Mouse (Mus musculus) liver, adult 2 months (tissue): ENCODE measurements at regions not wholly inside any gene's neighbourhood (a gene's known extent, or its start where the extent isn't known, plus 50 kb on each side); places are given as distances from the start of the nearest gene placed in this dataset.

Source experiments
- DNase-seq: peaks from one replicate; pipeline ENCODE4 v3.0.0-alpha.2; 2011; ENCODE audit warnings: low read depth, low spot score; ENCODE audit errors: extremely low read depth
- H3K27ac ChIP-seq: fragments of 200-500 bp; replicated peaks from 2 replicates; pipeline ENCODE4 v1.5.1; 2012; ENCODE audit warnings: low read depth, mild to moderate bottlenecking, control low read depth, inconsistent platforms, low read length; ENCODE audit not compliant: insufficient read depth
- H3K27me3 ChIP-seq: fragments of 200-500 bp; 2 replicates; pipeline ENCODE4 v1.6.1; 2012; ENCODE audit warnings: mild to moderate bottlenecking, moderate library complexity, low read length, inconsistent platforms; ENCODE audit not compliant: control insufficient read depth, insufficient read depth
- H3K36me3 ChIP-seq: fragments of 200-500 bp; 2 replicates; pipeline ENCODE4 v1.6.1; 2012; ENCODE audit warnings: low read length, inconsistent platforms; ENCODE audit not compliant: control insufficient read depth, insufficient read depth
- H3K4me1 ChIP-seq: fragments of 200-500 bp; 2 replicates; pipeline ENCODE4 v1.6.1; 2011; ENCODE audit warnings: low read length; ENCODE audit not compliant: control insufficient read depth, insufficient read depth
- H3K4me3 ChIP-seq: fragments of 200-500 bp; 2 replicates; pipeline ENCODE4 v1.5.1; 2011; ENCODE audit warnings: low read depth, mild to moderate bottlenecking, control low read depth, low read length, moderate library complexity; ENCODE audit not compliant: insufficient read depth
- H3K79me2 ChIP-seq: fragments of 200-500 bp; 2 replicates; pipeline ENCODE4 v1.6.1; 2012; ENCODE audit warnings: inconsistent platforms, mild to moderate bottlenecking, low read length, moderate library complexity; ENCODE audit not compliant: control insufficient read depth, insufficient read depth
- H3K9ac ChIP-seq: fragments of 200-500 bp; 2 replicates; pipeline ENCODE4 v1.6.1; 2012; ENCODE audit warnings: low read depth, mild to moderate bottlenecking, control low read depth, inconsistent platforms, low read length
- CTCF ChIP-seq: fragments of 200-500 bp; IDR thresholded peaks from 2 replicates; pipeline ENCODE4 v1.5.1; 2011; ENCODE audit warnings: low read depth, low read length, control low read depth
- POLR2A ChIP-seq: fragments of 200-500 bp; IDR thresholded peaks from 2 replicates; pipeline ENCODE4 v1.6.1; 2011; ENCODE audit warnings: low read length, control low read depth; ENCODE audit not compliant: insufficient read depth; ENCODE audit errors: extremely low read depth
- WGBS: fragments of 180-500 bp; shearing (Covaris S2); methylation state at CpG from one replicate; pipeline ENCODE4 v1.1.7; 2018; 5-methylcytosine and 5-hydroxymethylcytosine counted together

- H3K4me1 ChIP-seq = no peaks in the 10 kb centered on the region
- no peaks in the 10 kb centered on the region for H3K79me2 ChIP-seq
- 76% methylated on average over 2 of the region's 2 CpGs for WGBS
- no peaks in the 10 kb centered on the region for H3K36me3 ChIP-seq
- H3K4me3 ChIP-seq = no peak overlapping the region
- no peak for DNase-seq
- no peak overlapping the region for H3K9ac ChIP-seq
- H3K27me3 ChIP-seq = no peaks in the 10 kb centered on the region; the same call in 1 of the 2 replicates
- no peak overlapping the region for H3K27ac ChIP-seq
- no peak for TF ChIP-seq CTCF
- no peak for TF ChIP-seq POLR2A
Observed at GRCm38 (mm10) chr9:33238190-33238589, 602.2 kb downstream of the Ets1 start.

DNA sequence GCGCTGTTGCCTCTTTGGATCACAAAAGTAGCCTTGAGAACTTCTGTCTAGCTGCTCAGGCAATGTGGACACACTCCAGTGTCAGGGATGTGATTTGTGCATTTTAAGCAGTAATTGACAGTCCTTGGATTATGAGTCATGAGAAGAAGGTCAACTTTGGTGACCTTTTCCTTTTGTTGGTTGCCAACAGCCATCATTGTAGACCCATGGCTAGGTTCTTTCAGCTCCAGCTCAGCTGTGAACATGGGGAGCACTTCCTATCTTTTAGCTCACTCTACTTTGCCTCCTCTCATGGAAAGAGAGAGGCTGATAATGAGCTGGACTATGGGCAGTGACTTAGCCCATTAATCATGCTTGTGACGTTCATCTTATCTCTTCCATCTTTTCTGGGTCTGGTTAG, 602.8 kb downstream of the Ets1 start:
- TF ChIP-seq POLR2A (no peak), CTCF (no peak)
- no peaks in the 10 kb centered on the region for H3K36me3 ChIP-seq
- H3K27me3 ChIP-seq = no peaks in the 10 kb centered on the region; the same call in 1 of the 2 replicates
- no peak overlapping the region for H3K9ac ChIP-seq
- no peaks in the 10 kb centered on the region for H3K4me1 ChIP-seq
- DNase-seq = no peak
- no peak overlapping the region for H3K4me3 ChIP-seq
- no peaks in the 10 kb centered on the region for H3K79me2 ChIP-seq
- no peak overlapping the region for H3K27ac ChIP-seq
- WGBS = 74% methylated on average over 2 of the region's 2 CpGs

- H3K4me3 ChIP-seq = no peak overlapping the region
- no peak for TF ChIP-seq POLR2A
- TF ChIP-seq CTCF = no peak
- H3K4me1 ChIP-seq = no peaks in the 10 kb centered on the region
- H3K79me2 ChIP-seq = no peaks in the 10 kb centered on the region
- no peak for DNase-seq
- no peak overlapping the region for H3K27ac ChIP-seq
- 58% methylated on average over 1 of the region's 1 CpGs for WGBS
- H3K36me3 ChIP-seq = no peaks in the 10 kb centered on the region
- no peak overlapping the region for H3K9ac ChIP-seq
- no peaks in the 10 kb centered on the region for H3K27me3 ChIP-seq
Observed at GRCm38 (mm10) chr9:33240506-33240905, 604.5 kb downstream of the Ets1 start.

- Histone ChIP-seq H3K4me1 (no peaks in the 10 kb centered on the region), H3K27me3 (no peaks in the 10 kb centered on the region), H3K9ac (no peak overlapping the region), H3K36me3 (no peaks in the 10 kb centered on the region), H3K4me3 (no peak overlapping the region), H3K79me2 (no peaks in the 10 kb centered on the region), H3K27ac (no peak overlapping the region)
- TF ChIP-seq POLR2A (no peak), CTCF (no peak)
- no peak for DNase-seq
- WGBS = 76% methylated on average over 3 of the region's 3 CpGs
Observed at GRCm38 (mm10) chr9:33240914-33241635, 605.1 kb downstream of the Ets1 start.

GRCm38 (mm10) chr9:33246932-33247331, 610.9 kb downstream of the Ets1 start:
- Histone ChIP-seq H3K4me3 (no peak overlapping the region), H3K27ac (no peak overlapping the region), H3K9ac (no peak overlapping the region), H3K27me3 (no peaks in the 10 kb centered on the region), H3K79me2 (no peaks in the 10 kb centered on the region), H3K36me3 (no peaks in the 10 kb centered on the region), H3K4me1 (no peaks in the 10 kb centered on the region)
- peak; percentile 39 for DNase-seq
- TF ChIP-seq CTCF = peak; percentile 52
- no peak for TF ChIP-seq POLR2A
- WGBS = 23% methylated on average over 2 of the region's 2 CpGs

- no peak overlapping the region for H3K27ac ChIP-seq
- H3K4me3 ChIP-seq = no peak overlapping the region
- H3K9ac ChIP-seq = no peak overlapping the region
- WGBS = 73% methylated on average over 6 of the region's 6 CpGs
- DNase-seq = no peak
- no peaks in the 10 kb centered on the region for H3K79me2 ChIP-seq
- no peak for TF ChIP-seq CTCF
- no peak for TF ChIP-seq POLR2A
- H3K36me3 ChIP-seq = no peaks in the 10 kb centered on the region
- no peaks in the 10 kb centered on the region for H3K27me3 ChIP-seq
- H3K4me1 ChIP-seq = no peaks in the 10 kb centered on the region
Observed at GRCm38 (mm10) chr9:33258241-33258640, 622.2 kb downstream of the Ets1 start.
